Mouse (Mus musculus) forebrain, postnatal 0 days (tissue): ENCODE data around the gene Itch. TPM values are rescaled to one million over a fixed set of nuclear protein-coding genes. Genes with fewer than 3 reads are reported as not detected.

Experiments
- ATAC-seq: fragments of 200-750 bp; cut with Nextera tagmentation; 2 replicates; pipeline ENCODE4 v1.8.0; 2017; ENCODE audit warnings: mild to moderate bottlenecking, moderate library complexity
- DNase-seq: peaks from one replicate; pipeline ENCODE4 v3.0.0-alpha.2; 2015
- H3K27ac ChIP-seq: fragments of 300-500 bp; sonication (generic); 2 replicates; pipeline ENCODE4 v1.5.1; 2014; ENCODE audit warnings: low read depth, mild to moderate bottlenecking, antibody characterized with exemption, low read length, moderate library complexity, mixed read lengths
- H3K27me3 ChIP-seq: fragments of 300-500 bp; sonication (generic); 2 replicates; pipeline ENCODE4 v1.6.1; 2014; ENCODE audit warnings: mild to moderate bottlenecking, low read length, mixed read lengths; ENCODE audit not compliant: insufficient read depth
- H3K36me3 ChIP-seq: fragments of 300-500 bp; sonication (generic); 2 replicates; pipeline ENCODE4 v1.6.1; 2014; ENCODE audit warnings: mild to moderate bottlenecking, moderate library complexity; ENCODE audit not compliant: insufficient read depth
- H3K4me1 ChIP-seq: fragments of 300-500 bp; sonication (generic); 2 replicates; pipeline ENCODE4 v1.6.1; 2014; ENCODE audit warnings: antibody characterized with exemption; ENCODE audit not compliant: insufficient read depth
- H3K4me2 ChIP-seq: fragments of 300-500 bp; sonication (generic); 2 replicates; pipeline ENCODE4 v1.6.1; 2014; ENCODE audit warnings: low read depth, mild to moderate bottlenecking, moderate library complexity
- H3K4me3 ChIP-seq: fragments of 300-500 bp; sonication (generic); 2 replicates; pipeline ENCODE4 v1.5.1; 2014; ENCODE audit warnings: low read depth, low read length, mixed read lengths
- H3K9ac ChIP-seq: fragments of 300-500 bp; sonication (generic); 2 replicates; pipeline ENCODE4 v1.6.1; 2014; ENCODE audit warnings: mild to moderate bottlenecking
- H3K9me3 ChIP-seq: fragments of 300-500 bp; sonication (generic); 2 replicates; pipeline ENCODE4 v1.6.1; 2016; ENCODE audit warnings: low read length
- CTCF ChIP-seq: sonication (generic); IDR thresholded peaks from 2 replicates; pipeline ENCODE4 v1.5.1; 2016; ENCODE audit warnings: antibody characterized with exemption, control low read depth, low read depth
- WGBS: fragments of 180-500 bp; shearing (Covaris S2); extraction: QIAGEN DNeasy Blood & Tissue Kit; methylation state at CpG from one replicate; pipeline ENCODE4 v1.1.7; 2014; 5-methylcytosine and 5-hydroxymethylcytosine counted together
- polyA plus RNA-seq: library from polyadenylated mRNA; unstranded; fragments of >200 nt; fragmentation: Nextera tagmentation; extraction: Ambion mirVana; gene quantifications from 2 replicates; pipeline ENCODE4 v1.2.1, GENCODE M21; 2015
- total RNA-seq: library from RNA; depleted of rRNA; stranded (reverse); fragments of >200 nt; gene quantifications from 2 replicates; pipeline ENCODE4 v1.2.3, GENCODE M21; 2014; rRNA removed

Itch gene
- total RNA-seq (45.7 and 49.5 TPM in 2 replicates), polyA plus RNA-seq (10.0 and 17.4 TPM in 2 replicates)

DNA sequence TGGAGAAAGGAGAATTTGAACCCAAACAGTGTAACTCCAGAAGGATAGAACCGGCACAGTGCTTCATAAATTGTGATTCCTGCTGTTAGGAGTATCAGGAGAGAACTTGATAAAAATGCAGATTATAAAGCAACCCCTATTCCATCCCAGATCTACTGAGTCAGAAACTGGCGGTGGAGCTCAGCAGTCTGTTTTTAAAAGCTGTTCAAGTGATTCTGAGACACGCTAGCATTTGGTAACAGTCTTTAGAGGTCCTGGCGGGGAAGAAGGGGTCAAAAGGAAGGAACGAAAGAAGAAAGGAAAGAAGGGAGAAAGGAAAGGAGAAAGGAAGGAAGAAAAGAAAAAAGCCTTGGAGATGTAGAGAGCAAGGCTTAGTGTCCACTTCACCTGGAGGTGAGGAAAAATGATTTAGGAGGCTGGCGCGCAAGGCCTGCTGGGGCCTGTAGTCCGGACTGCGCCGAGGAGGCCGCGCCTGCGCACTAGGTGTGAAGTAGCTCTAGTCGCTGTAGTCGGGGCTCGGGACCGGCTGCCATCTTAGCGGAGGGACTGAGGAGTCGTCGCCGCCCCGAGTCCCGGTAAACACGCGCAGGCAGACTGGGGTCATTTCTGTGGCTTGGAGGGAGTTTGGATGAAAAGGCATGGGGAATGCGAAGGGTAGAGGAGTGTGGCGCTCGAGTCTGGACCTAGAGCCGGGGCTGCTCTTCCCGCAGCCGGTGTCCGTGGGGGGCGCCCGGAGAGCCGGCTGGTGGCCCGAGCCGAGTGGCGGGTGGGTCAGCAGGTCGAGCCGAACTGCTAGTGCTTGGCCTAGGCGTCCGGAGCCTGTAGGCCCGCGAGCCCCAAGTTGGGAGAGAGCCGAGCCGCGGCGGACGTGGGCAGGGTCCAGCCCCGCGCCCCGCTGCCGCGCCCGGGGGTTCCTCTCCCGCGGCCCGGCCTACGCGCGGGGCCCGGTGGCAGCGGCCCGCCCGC is at the start of gene Itch:
Gene Itch, plus strand, starts transcription at position 499 of the 966 bp plus-strand sequence.
- Histone ChIP-seq H3K4me1 (peaks cover 19% of the 10 kb centered on the region), H3K9ac (peak within 1 kb of the TSS; percentile 80), H3K36me3 (peaks cover 3% of the 10 kb centered on the region), H3K9me3 (no peaks in the 10 kb centered on the region), H3K27ac (peak within 1 kb of the TSS; percentile 90), H3K27me3 (no peaks in the 10 kb centered on the region), H3K4me2 (peak within 1 kb of the TSS; percentile 68), H3K4me3 (peak within 1 kb of the TSS; percentile 83)
- no peak for TF ChIP-seq CTCF
- 3% methylated on average over 52 of the region's 65 CpGs for whole genome bisulfite sequencing
- peak; percentile 99 for ATAC-seq
- DNase-seq, result peak; percentile 96

DNA sequence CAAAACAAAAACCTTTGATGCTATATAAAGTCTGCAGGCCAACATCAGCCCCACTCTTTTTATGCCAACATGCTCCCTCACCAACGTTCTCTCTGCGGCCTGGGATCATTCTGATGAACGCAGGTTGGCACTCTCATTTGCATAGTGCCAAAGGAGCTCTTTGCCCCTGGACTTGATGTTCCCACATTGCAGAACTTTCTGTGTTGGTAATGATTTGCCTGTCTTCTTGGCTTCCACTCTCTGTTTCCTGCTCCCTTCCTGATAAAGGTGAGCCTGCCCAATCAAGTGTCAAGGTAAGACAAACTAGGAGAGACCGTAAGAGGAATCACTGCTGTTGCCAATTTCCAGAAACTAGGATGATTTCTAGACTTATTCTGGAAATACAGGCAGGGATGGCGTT is 48.8 kb upstream of the Itch start:
- ATAC-seq (no peak), DNase-seq (no peak)
- H3K36me3 ChIP-seq, result no peaks in the 10 kb centered on the region
- H3K4me2 ChIP-seq, result no peak overlapping the region
- no peak overlapping the region for H3K27ac ChIP-seq
- 85% methylated on average over 5 of the region's 5 CpGs for WGBS
- no peaks in the 10 kb centered on the region for H3K4me1 ChIP-seq
- H3K4me3 ChIP-seq, result no peak overlapping the region
- H3K9ac ChIP-seq, result no peak overlapping the region
- no peaks in the 10 kb centered on the region for H3K27me3 ChIP-seq
- no peaks in the 10 kb centered on the region for H3K9me3 ChIP-seq
- TF ChIP-seq CTCF, result no peak

DNA sequence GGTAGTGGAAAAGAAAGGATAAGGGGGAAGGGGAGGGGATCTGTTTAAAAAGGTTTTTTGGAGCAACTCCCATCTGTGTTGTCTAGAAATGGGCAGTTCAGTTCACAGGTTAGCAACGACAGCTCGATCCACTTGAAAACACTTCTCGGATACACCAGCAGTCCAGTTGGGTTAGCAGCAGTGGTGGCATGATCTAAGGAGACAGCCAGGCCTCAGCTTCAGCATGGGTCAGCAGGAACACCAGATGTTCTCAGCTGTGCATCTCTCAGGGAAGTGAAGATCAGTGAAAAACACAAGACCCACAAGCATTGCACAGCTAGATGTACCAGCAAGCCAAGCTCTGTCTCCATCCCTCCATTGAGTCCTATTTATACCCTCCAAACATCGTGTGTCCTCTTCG is 47.0 kb upstream of the Itch start:
- 85% methylated on average over 5 of the region's 5 CpGs for WGBS
- Histone ChIP-seq H3K9ac (no peak overlapping the region), H3K9me3 (no peaks in the 10 kb centered on the region), H3K4me2 (no peak overlapping the region), H3K4me1 (no peaks in the 10 kb centered on the region), H3K27me3 (no peaks in the 10 kb centered on the region), H3K27ac (no peak overlapping the region), H3K36me3 (no peaks in the 10 kb centered on the region), H3K4me3 (no peak overlapping the region)
- TF ChIP-seq CTCF, result no peak
- DNase-seq (no peak), ATAC-seq (no peak)

DNA sequence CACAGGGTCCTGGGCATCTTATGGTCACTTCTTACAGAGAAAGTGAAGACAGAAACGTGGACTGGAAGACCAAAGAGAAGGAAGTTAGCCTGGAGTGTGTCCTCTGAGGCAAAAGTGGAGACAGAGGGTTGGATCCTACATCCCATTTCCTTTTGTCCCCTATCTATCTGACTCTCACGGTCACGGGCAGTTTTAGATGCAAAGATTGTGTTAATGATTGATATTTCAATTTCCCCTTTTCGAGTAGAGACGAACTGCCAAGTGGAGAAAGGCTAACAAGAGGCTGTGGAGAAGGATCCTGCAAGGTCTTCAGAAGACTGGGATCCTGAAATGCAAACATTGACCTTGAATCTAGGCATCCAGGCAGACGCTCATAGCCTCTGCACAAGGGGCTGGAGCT is 45.0 kb upstream of the Itch start:
- Histone ChIP-seq H3K4me1 (no peaks in the 10 kb centered on the region), H3K9me3 (no peaks in the 10 kb centered on the region), H3K9ac (no peak overlapping the region), H3K36me3 (no peaks in the 10 kb centered on the region), H3K27ac (no peak overlapping the region), H3K4me2 (no peak overlapping the region), H3K27me3 (no peaks in the 10 kb centered on the region), H3K4me3 (no peak overlapping the region)
- DNase-seq (no peak), ATAC-seq (no peak)
- no peak for TF ChIP-seq CTCF
- 85% methylated on average over 6 of the region's 6 CpGs for WGBS

DNA sequence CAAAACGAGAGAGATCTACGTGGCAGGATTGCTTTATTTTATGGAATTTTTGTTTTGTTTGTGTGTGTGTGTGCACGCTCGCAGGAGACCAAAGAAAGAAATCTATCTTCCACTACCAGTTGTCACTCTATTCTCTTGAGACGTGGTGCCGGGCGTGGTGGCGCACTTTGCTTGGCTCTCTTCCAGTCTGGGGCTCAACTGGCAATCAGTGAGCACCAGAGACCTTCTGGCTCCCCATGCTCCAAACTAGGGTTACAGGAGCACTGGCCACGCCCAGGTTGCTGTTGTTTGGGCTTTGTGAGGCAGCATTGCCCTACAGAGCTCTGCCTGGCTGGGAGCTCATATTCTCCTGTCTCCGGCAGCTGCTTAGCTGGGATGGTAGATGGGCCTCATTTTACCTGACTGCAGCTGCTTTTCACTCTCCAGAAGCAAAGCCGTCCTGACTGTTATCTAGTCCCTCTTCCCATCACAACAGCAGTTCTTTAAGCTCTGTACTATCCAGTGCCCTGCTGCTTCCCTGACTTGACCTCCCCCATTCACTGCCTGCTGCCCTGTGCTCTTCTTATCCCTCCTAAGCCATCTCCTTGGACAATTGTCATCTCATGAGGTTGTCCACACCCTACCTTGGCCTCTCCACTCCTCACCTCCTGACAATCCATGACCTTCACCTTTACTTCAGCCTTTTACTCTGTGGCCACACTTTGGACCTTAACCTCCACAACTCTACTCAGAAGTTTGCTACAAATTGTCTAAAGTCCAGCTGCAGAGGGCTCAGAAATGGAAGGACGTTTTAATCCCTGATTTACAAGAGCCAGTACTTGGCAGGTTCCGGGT is 42.2 kb upstream of the Itch start:
- Histone ChIP-seq H3K9ac (no peak overlapping the region), H3K27ac (no peak overlapping the region), H3K36me3 (no peaks in the 10 kb centered on the region), H3K4me1 (no peaks in the 10 kb centered on the region), H3K4me3 (no peak overlapping the region), H3K9me3 (no peaks in the 10 kb centered on the region), H3K4me2 (no peak overlapping the region), H3K27me3 (no peaks in the 10 kb centered on the region)
- no peak for TF ChIP-seq CTCF
- WGBS, result 55% methylated on average over 13 of the region's 13 CpGs
- ATAC-seq, result no peak
- DNase-seq, result no peak

DNA sequence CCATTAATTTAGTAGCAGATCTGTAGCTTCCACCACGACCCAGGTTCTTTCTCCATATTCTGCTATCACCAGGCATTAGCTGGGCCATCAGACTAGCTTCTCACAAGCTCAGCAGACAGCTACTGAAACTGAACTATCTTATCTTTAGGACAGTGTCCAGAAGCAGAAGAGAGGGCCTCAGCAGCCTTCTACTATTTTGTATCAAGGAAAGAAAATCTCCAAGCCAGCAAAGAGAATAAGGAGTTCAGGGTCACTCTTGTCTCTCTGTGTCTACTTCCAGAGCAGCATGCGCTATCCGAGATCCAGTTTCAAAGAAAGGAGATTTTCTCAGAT is 41.6 kb upstream of the Itch start:
- WGBS, result 82% methylated on average over 3 of the region's 3 CpGs
- TF ChIP-seq CTCF, result no peak
- H3K27ac ChIP-seq, result no peak overlapping the region

DNA sequence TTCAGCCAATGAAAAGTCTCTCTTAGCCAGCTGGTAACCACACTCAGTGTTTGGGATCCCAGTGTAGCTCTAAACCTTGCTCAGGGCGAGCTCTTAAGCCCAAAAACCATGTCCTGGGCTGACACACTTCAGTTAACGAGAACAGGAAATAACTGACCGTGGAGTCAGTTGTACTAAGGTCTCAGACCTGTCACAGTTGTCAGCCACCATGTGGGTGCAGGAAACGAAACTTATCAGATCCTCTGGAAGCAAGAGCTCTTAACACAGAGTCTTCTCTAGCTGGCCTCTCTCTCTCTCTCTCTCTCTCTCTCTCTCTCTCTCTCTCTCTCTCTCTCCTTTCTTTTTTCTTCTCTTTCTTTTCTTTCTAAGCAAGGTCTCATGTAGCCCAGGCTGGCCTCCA is 39.9 kb upstream of the Itch start:
- Histone ChIP-seq H3K4me2 (no peak overlapping the region), H3K9me3 (no peaks in the 10 kb centered on the region), H3K9ac (no peak overlapping the region), H3K36me3 (no peaks in the 10 kb centered on the region), H3K4me3 (no peak overlapping the region), H3K27me3 (no peaks in the 10 kb centered on the region), H3K27ac (no peak overlapping the region), H3K4me1 (no peaks in the 10 kb centered on the region)
- DNase-seq (no peak), ATAC-seq (no peak)
- 68% methylated on average over 4 of the region's 4 CpGs for WGBS
- TF ChIP-seq CTCF, result no peak

More for the DNA sequence above, 41.6 kb upstream of the Itch start:
- no peak overlapping the region for H3K9ac ChIP-seq
- ATAC-seq, result no peak
- DNase-seq, result no peak
- H3K9me3 ChIP-seq, result no peaks in the 10 kb centered on the region
- no peak overlapping the region for H3K4me2 ChIP-seq
- no peaks in the 10 kb centered on the region for H3K36me3 ChIP-seq
- no peaks in the 10 kb centered on the region for H3K27me3 ChIP-seq
- no peaks in the 10 kb centered on the region for H3K4me1 ChIP-seq
- no peak overlapping the region for H3K4me3 ChIP-seq
